13 mouse cellular contexts compared by ENCODE assay signal in the genomic region with DNA sequence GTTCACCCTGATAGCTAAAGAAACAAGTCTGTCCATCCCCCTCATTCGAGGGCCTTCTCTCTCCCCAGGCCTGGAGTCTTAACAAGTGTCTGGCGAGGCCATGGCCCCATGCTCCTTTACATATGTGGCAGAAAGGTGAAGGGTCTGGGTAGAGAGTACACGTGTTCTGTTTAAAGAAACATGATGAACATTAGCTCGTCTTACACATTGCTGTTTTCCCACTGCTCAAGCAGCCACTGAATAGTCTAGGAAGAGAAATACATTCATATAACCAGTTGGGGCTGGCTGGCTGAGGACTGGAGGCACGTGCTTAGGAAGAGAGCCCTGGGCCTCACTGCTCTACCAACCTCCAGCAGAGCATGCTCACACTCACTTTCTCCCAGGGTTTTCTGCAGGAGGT. TPM values are rescaled to one million over a fixed set of nuclear protein-coding genes. Genes with fewer than 3 reads are reported as not detected.
DNase-seq lines count a peak whose midpoint lies in the region; ATAC-seq and TF ChIP-seq lines count a peak whose summit lies in the region.
"Had no signal": no experiment of that assay in that cellular context is flagged by ENCODE, and none has a peak within 500 bp of the region (broad histone marks: within the 10 kb centered on the region; RNA-seq: fewer than 3 reads in every experiment).

No protein-coding gene starts in this region.

- 0 out of 2 replicates have a peak, but pooled peaks have one; percentile 10 for ATAC-seq in cerebellum, adult (ENCODE audit: insufficient number of reproducible peaks, low FRiP score, low TSS enrichment)
- no peak for ATAC-seq in hindbrain, embryonic 12.5 days (ENCODE audit: low FRiP score)
- ATAC-seq in hindbrain, embryonic 14.5 days (ENCODE audit: low FRiP score), result no peak
- ATAC-seq in intestine, embryonic 15.5 days, result peak; percentile 25; the same call in 1 of the 2 replicates
- ATAC-seq: lung, postnatal 0 days had no signal

- H3K27ac ChIP-seq in hindbrain, embryonic 12.5 days, result 0 out of 2 replicates have a peak overlapping the region, but pooled peaks have one; percentile 17
- no peak overlapping the region for H3K27ac ChIP-seq in hindbrain, embryonic 14.5 days
- 0 out of 2 replicates have a peak overlapping the region, but pooled peaks have one; percentile 3 for H3K27ac ChIP-seq in intestine, embryonic 15.5 days
- H3K27ac ChIP-seq in left cerebral cortex, adult 2 months, result no peak overlapping the region
- H3K27ac ChIP-seq: embryonic facial prominence, embryonic 15.5 days; liver, embryonic 13.5 days had no signal

- H3K4me1 ChIP-seq in hindbrain, embryonic 12.5 days, result peaks cover 5% of the 10 kb centered on the region; the same call in 1 of the 2 replicates
- H3K4me1 ChIP-seq in hindbrain, embryonic 14.5 days (replicated peaks; ENCODE audit: control insufficient read depth, insufficient read depth, low read length), result no peaks in the 10 kb centered on the region
- 0 out of 2 replicates have a peak, but pooled peaks cover 3% of the 10 kb centered on the region for H3K4me1 ChIP-seq in intestine, embryonic 15.5 days (replicated peaks)
- H3K4me1 ChIP-seq: embryonic facial prominence, embryonic 15.5 days; liver, embryonic 13.5 days had no signal

- H3K9me3 ChIP-seq in hindbrain, embryonic 12.5 days (replicated peaks), result no peaks in the 10 kb centered on the region
- H3K9me3 ChIP-seq in hindbrain, embryonic 14.5 days (ENCODE audit: control insufficient read depth, low read length), result no peaks in the 10 kb centered on the region
- no peaks in the 10 kb centered on the region for H3K9me3 ChIP-seq in intestine, embryonic 15.5 days
- H3K9me3 ChIP-seq: embryonic facial prominence, embryonic 15.5 days; liver, embryonic 13.5 days had no signal

- H3K4me3 ChIP-seq in hindbrain, embryonic 12.5 days, result no peak overlapping the region
- H3K4me3 ChIP-seq in hindbrain, embryonic 14.5 days (replicated peaks; ENCODE audit: low read length), result no peak overlapping the region
- no peak overlapping the region for H3K4me3 ChIP-seq in intestine, embryonic 15.5 days (replicated peaks)
- no peak overlapping the region for H3K4me3 ChIP-seq in left cerebral cortex, adult 2 months
- H3K4me3 ChIP-seq: embryonic facial prominence, embryonic 15.5 days; liver, embryonic 13.5 days had no signal

- intact Hi-C loops in left cerebral cortex, adult 2 months (cut with DNase I), result loop anchor here (10.0 kb wide), 1 partner anchor 189 kb away; a partner anchor contains a TSS

- TF ChIP-seq CTCF in left cerebral cortex, adult 2 months (IDR thresholded peaks at IDR 0.05), result no peak

- 74% methylated on average over 5 of the region's 5 CpGs for WGBS in hindbrain, embryonic 12.5 days
- WGBS in hindbrain, embryonic 14.5 days, result 81% methylated on average over 5 of the region's 5 CpGs
- WGBS in intestine, embryonic 15.5 days, result 47% methylated on average over 5 of the region's 5 CpGs

- H3K4me2 ChIP-seq in hindbrain, embryonic 12.5 days (replicated peaks), result no peak overlapping the region
- no peak overlapping the region for H3K4me2 ChIP-seq in hindbrain, embryonic 14.5 days (replicated peaks)
- H3K4me2 ChIP-seq in intestine, embryonic 15.5 days (replicated peaks), result no peak overlapping the region
- H3K4me2 ChIP-seq: embryonic facial prominence, embryonic 15.5 days; liver, embryonic 13.5 days had no signal

- no peak overlapping the region for H3K9ac ChIP-seq in hindbrain, embryonic 12.5 days
- no peak overlapping the region for H3K9ac ChIP-seq in hindbrain, embryonic 14.5 days
- no peak overlapping the region for H3K9ac ChIP-seq in intestine, embryonic 15.5 days
- H3K9ac ChIP-seq: embryonic facial prominence, embryonic 15.5 days; liver, embryonic 13.5 days had no signal

- DNase-seq in cerebellum, postnatal 4 days (ENCODE audit: low spot score in 2 of 2), result no peak
- no peak for DNase-seq in hindbrain, embryonic 14.5 days (ENCODE audit: low spot score)
- peak; percentile 17 to 45 for DNase-seq in kidney, postnatal 25 days
- no peak for DNase-seq in B cell, adult 2 months
- no peak for DNase-seq in left cerebral cortex, adult 2 months (ENCODE audit: extremely low spot score in 1 of 2, low spot score in 2 of 2)
- DNase-seq: liver, embryonic 13.5 days; retina, postnatal 1 day; thymus, postnatal 4 days had no signal

- H3K27me3 ChIP-seq in hindbrain, embryonic 12.5 days, result no peaks in the 10 kb centered on the region
- H3K27me3 ChIP-seq in hindbrain, embryonic 14.5 days (ENCODE audit: control insufficient read depth, insufficient read depth, low read length), result no peaks in the 10 kb centered on the region
- H3K27me3 ChIP-seq in intestine, embryonic 15.5 days (replicated peaks), result no peaks in the 10 kb centered on the region
- H3K27me3 ChIP-seq: embryonic facial prominence, embryonic 15.5 days; liver, embryonic 13.5 days had no signal

- H3K36me3 ChIP-seq in hindbrain, embryonic 12.5 days, result peaks cover 26% of the 10 kb centered on the region; the same call in 1 of the 2 replicates
- peaks cover 40% of the 10 kb centered on the region for H3K36me3 ChIP-seq in hindbrain, embryonic 14.5 days (replicated peaks; ENCODE audit: control insufficient read depth, insufficient read depth)
- no peaks in the 10 kb centered on the region for H3K36me3 ChIP-seq in intestine, embryonic 15.5 days

RNA-seq across cellular contexts. Expression of a gene that starts 56.6 kb away (rescaled TPM):
- polyA plus RNA-seq in hindbrain, embryonic 12.5 days (2016; fragmentation: Nextera tagmentation; extraction: Ambion mirVana), result 1.8 and 2.6 TPM in 2 replicates
- polyA plus RNA-seq in hindbrain, embryonic 14.5 days (2014; fragmentation: Nextera tagmentation; extraction: Ambion mirVana), result 0.81 and 1.4 TPM in 2 replicates
- 7.3 and 9.6 TPM in 2 replicates for polyA plus RNA-seq in intestine, embryonic 15.5 days (2015; fragmentation: Nextera tagmentation; extraction: Ambion mirVana)
- total RNA-seq in left cerebral cortex, adult 2 months (2021), result 1 to 10 TPM; 1.4 to 2.7 TPM

Comparison
In these comparisons a context has a peak if more than half of its experiments do, and no peak if none do; other contexts are left out.
1. H3K27ac ChIP-seq: peak in hindbrain, embryonic 12.5 days (single experiment) and intestine, embryonic 15.5 days (single experiment); none in hindbrain, embryonic 14.5 days (single experiment) and left cerebral cortex, adult 2 months (single experiment).
2. ATAC-seq: peak in cerebellum, adult (single experiment) and intestine, embryonic 15.5 days (single experiment); none in hindbrain, embryonic 12.5 days (single experiment) and hindbrain, embryonic 14.5 days (single experiment).
3. DNase-seq: peak in kidney, postnatal 25 days (2 of 2); none in cerebellum, postnatal 4 days (0 of 2), hindbrain, embryonic 14.5 days (single experiment), B cell, adult 2 months (0 of 2) and left cerebral cortex, adult 2 months (0 of 2).